Mouse (Mus musculus): ENCODE data around the gene Fxr1.
"Not testable (repeated sequence)": the region's sequence is repeated elsewhere in the genome, so short reads cannot be mapped to it uniquely, and the experiment has no call there.

- TF ChIP-seq CTCF (IDR thresholded peaks at IDR 0.05; ENCODE audit: control insufficient read depth, insufficient read depth, insufficient replicate concordance, low read depth, low read length); POLR2A (IDR thresholded peaks at IDR 0.05; ENCODE audit: control insufficient read depth, low read depth, low read length): not testable (repeated sequence)
These were observed 18.1 kb upstream of the Fxr1 start for GRCm38 (mm10) chr3:34001691-34002090.

All from testis, adult 2 months (tissue).